ENCODE assay signal across 20 mouse cellular contexts in genomic region chr1:33624441-33624840, GRCm38 (mm10).
"Had no signal": no experiment of that assay in that cellular context is flagged by ENCODE, and none has a peak within 500 bp of the region (broad histone marks: within the 10 kb centered on the region; RNA-seq: fewer than 3 reads in every experiment).

No protein-coding gene starts in this region.

- H3K36me3 ChIP-seq: stomach, embryonic 15.5 days had no signal

- H3K9ac ChIP-seq: kidney, embryonic 15.5 days; limb, embryonic 12.5 days; limb, embryonic 15.5 days; midbrain, embryonic 13.5 days; stomach, embryonic 15.5 days had no signal

- ATAC-seq: midbrain, embryonic 13.5 days; midbrain, embryonic 16.5 days had no signal

- DNase-seq: kidney, adult 11 months; kidney, adult 8-10 months; kidney, postnatal 10 days; kidney, postnatal 36 days; layer of hippocampus, postnatal 36 days; left cerebral cortex, postnatal 4 days; lung, adult 2 months; lung, postnatal 14 days; lung, postnatal 4 days; spleen, adult 18-20 months; thymus, postnatal 25 days had no signal

- H3K4me1 ChIP-seq: kidney, embryonic 15.5 days; limb, embryonic 12.5 days; limb, embryonic 15.5 days; midbrain, embryonic 10.5 days; stomach, embryonic 15.5 days had no signal

- H3K4me2 ChIP-seq: kidney, embryonic 15.5 days; limb, embryonic 12.5 days; limb, embryonic 15.5 days; midbrain, embryonic 13.5 days; stomach, embryonic 15.5 days had no signal

- H3K27ac ChIP-seq: kidney, embryonic 15.5 days; left cerebral cortex, adult 2 months; limb, embryonic 12.5 days; limb, embryonic 15.5 days; midbrain, embryonic 10.5 days; midbrain, embryonic 13.5 days; stomach, embryonic 15.5 days had no signal

- H3K27me3 ChIP-seq: kidney, embryonic 15.5 days; limb, embryonic 12.5 days; limb, embryonic 15.5 days; midbrain, embryonic 13.5 days; stomach, embryonic 15.5 days had no signal

- H3K4me3 ChIP-seq: kidney, embryonic 15.5 days; left cerebral cortex, adult 2 months; limb, embryonic 12.5 days; limb, embryonic 15.5 days; midbrain, embryonic 10.5 days; midbrain, embryonic 13.5 days; myocyte; stomach, embryonic 15.5 days had no signal

- H3K9me3 ChIP-seq: kidney, embryonic 15.5 days; limb, embryonic 12.5 days; limb, embryonic 15.5 days; midbrain, embryonic 10.5 days; midbrain, embryonic 13.5 days; stomach, embryonic 15.5 days had no signal
